Mouse (Mus musculus): ENCODE measurements around the gene Eif4a2. TPM values are rescaled to one million over a fixed set of nuclear protein-coding genes. Genes with fewer than 3 reads are reported as not detected.

The Eif4a2 gene
- polyA plus RNA-seq, 1 experiment from 2014 or later: 270 TPM

DNA sequence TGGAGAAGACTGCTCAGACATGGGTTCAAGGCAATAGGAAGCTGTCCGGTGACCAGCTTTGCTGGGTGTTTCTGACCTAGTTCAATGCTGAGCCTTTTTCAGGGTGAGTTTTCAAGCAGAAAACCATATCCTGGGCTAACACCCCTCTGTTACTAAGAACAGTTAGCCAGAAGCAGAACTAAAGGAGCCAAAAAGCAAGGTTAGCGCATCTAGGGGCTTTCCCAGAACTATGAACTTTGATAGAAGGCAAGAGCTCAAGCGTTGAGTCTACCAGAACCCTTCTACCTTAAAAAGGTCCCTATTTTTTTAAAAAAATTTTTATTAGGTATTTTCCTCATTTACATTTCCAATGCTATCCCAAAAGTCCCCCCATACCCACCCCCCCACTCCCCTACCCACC is 33.7 kb downstream of the Eif4a2 start:
- H3K4me2 ChIP-seq (replicated peaks; ENCODE audit: low read depth, low read length): no peak overlapping the region
- no peaks in the 10 kb centered on the region for H3K36me3 ChIP-seq (ENCODE audit: control insufficient read depth, insufficient read depth, low read length)
- H3K4me3 ChIP-seq (ENCODE audit: low read depth, low read length): no peak overlapping the region
- H3K9me3 ChIP-seq (ENCODE audit: control insufficient read depth, low read depth, low read length): no peaks in the 10 kb centered on the region
- 94% methylated on average over 3 of the region's 3 CpGs for WGBS
- H3K27me3 ChIP-seq (ENCODE audit: control insufficient read depth, insufficient read depth, low read length): no peaks in the 10 kb centered on the region
- no peak for ATAC-seq (ENCODE audit: insufficient number of reproducible peaks, insufficient read depth, low FRiP score, low read depth)
- H3K27ac ChIP-seq (ENCODE audit: low read length): no peak overlapping the region
- no peaks in the 10 kb centered on the region for H3K4me1 ChIP-seq (ENCODE audit: control insufficient read depth, insufficient read depth, low read length)
- no peak overlapping the region for H3K9ac ChIP-seq (replicated peaks; ENCODE audit: low read depth, low read length)

DNA sequence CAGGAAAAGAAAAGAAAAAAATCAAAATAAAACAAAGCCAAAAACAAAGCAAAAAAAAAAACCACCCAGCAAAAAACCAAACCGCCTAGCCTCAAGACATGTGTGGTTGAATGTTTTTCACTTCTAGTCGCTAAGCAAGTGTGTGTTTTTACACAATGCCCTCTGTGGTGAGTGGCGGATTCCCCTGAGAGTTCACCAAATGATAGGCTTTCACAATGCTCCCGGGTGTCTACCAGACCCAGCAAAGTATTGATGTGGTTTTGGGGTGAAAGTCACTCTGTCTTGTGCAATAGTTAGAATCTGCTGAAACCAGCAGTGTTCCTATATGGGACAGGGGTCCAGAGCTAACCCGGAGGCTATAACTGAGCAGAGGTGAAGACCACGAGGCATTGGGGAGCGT is 37.1 kb downstream of the Eif4a2 start:
- H3K9me3 ChIP-seq (ENCODE audit: control insufficient read depth, low read depth, low read length): no peaks in the 10 kb centered on the region
- H3K27ac ChIP-seq (ENCODE audit: low read length): no peak overlapping the region
- H3K9ac ChIP-seq (replicated peaks; ENCODE audit: low read depth, low read length): no peak overlapping the region
- ATAC-seq (ENCODE audit: insufficient number of reproducible peaks, insufficient read depth, low FRiP score, low read depth): no peak
- no peaks in the 10 kb centered on the region for H3K4me1 ChIP-seq (ENCODE audit: control insufficient read depth, insufficient read depth, low read length)
- H3K4me3 ChIP-seq (ENCODE audit: low read depth, low read length): no peak overlapping the region
- H3K36me3 ChIP-seq (ENCODE audit: control insufficient read depth, insufficient read depth, low read length): no peaks in the 10 kb centered on the region
- H3K27me3 ChIP-seq (ENCODE audit: control insufficient read depth, insufficient read depth, low read length): no peaks in the 10 kb centered on the region
- 85% methylated on average over 7 of the region's 7 CpGs for WGBS
- no peak overlapping the region for H3K4me2 ChIP-seq (replicated peaks; ENCODE audit: low read depth, low read length)

DNA sequence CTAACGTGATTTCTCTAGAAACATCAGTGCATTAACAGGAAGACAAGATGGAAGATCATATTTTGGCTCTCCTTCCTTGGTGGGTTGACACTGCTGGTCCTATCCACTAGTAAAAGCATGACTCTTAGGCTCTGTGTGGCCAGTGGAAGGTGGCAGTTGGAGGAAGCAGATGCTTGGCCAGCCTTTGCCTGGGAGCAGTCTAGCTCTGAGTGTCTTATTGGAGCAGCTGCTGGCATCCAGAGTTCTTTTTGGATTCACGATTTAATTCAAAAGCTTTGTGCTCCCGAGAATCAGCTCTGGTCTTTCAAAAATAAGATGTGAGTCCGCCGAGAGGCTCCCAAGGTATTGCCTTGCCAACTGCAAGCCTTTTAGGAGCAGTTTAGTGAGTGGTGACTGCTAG is 38.0 kb downstream of the Eif4a2 start:
- Histone ChIP-seq H3K4me1 (ENCODE audit: control insufficient read depth, insufficient read depth, low read length) (no peaks in the 10 kb centered on the region), H3K4me2 (replicated peaks; ENCODE audit: low read depth, low read length) (no peak overlapping the region), H3K4me3 (ENCODE audit: low read depth, low read length) (no peak overlapping the region), H3K9me3 (ENCODE audit: control insufficient read depth, low read depth, low read length) (no peaks in the 10 kb centered on the region), H3K9ac (replicated peaks; ENCODE audit: low read depth, low read length) (no peak overlapping the region), H3K27me3 (ENCODE audit: control insufficient read depth, insufficient read depth, low read length) (no peaks in the 10 kb centered on the region), H3K27ac (ENCODE audit: low read length) (no peak overlapping the region), H3K36me3 (ENCODE audit: control insufficient read depth, insufficient read depth, low read length) (no peaks in the 10 kb centered on the region)
- ATAC-seq (ENCODE audit: insufficient number of reproducible peaks, insufficient read depth, low FRiP score, low read depth): no peak
- WGBS: 78% methylated on average over 5 of the region's 5 CpGs

DNA sequence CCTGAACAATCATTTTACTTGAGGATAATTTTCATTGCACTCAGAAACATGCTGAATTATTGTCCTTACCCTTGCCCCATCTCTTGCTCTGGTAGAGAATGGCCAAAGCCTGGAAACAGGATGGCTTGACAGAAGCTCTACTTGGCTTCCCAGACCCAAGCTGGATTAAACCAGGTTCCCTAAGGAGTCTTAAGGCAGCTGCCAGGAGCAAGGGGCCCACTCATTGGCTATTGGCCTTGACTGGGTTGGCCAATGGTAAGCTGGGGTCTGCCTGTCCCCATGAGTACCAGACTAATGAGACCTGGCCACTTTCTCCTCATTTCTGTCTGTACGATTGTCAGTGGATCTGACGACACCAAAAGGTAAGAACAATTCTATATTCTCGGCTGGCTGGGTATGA is 39.0 kb downstream of the Eif4a2 start, which contains the start of gene Adipoq:
Adipoq (plus strand) TSS at position 257 of the 400 bp plus-strand sequence.
- Histone ChIP-seq H3K4me3 (ENCODE audit: low read depth, low read length) (no peak within 1 kb of the TSS), H3K9ac (replicated peaks; ENCODE audit: low read depth, low read length) (no peak within 1 kb of the TSS), H3K27me3 (ENCODE audit: control insufficient read depth, insufficient read depth, low read length) (no peaks in the 10 kb centered on the region), H3K4me2 (replicated peaks; ENCODE audit: low read depth, low read length) (no peak within 1 kb of the TSS), H3K9me3 (ENCODE audit: control insufficient read depth, low read depth, low read length) (no peaks in the 10 kb centered on the region), H3K36me3 (ENCODE audit: control insufficient read depth, insufficient read depth, low read length) (no peaks in the 10 kb centered on the region), H3K4me1 (ENCODE audit: control insufficient read depth, insufficient read depth, low read length) (no peaks in the 10 kb centered on the region), H3K27ac (ENCODE audit: low read length) (no peak within 1 kb of the TSS)
- 88% methylated on average over 3 of the region's 3 CpGs for WGBS
- ATAC-seq (ENCODE audit: insufficient number of reproducible peaks, insufficient read depth, low FRiP score, low read depth): no peak

DNA sequence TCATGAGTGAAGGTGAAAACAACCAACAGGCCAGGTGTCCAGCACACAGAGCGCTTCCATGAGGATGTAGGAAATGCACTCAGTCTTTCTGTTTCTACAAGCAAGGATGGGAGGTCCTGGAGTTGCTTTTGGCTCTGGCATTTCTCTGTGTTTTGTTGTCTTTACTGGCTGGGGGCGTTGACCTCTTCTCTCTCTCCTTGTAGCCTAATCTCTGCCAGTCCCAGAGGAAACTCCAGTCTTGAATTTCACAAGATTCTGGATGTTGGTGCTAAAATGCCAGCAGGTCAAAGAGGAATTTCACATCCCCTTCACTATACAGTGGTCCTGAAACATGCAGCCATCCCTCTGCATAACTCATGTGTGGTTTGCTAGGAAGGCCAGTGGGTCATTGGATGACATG is 41.7 kb downstream of the Eif4a2 start:
- H3K36me3 ChIP-seq (ENCODE audit: control insufficient read depth, insufficient read depth, low read length): no peaks in the 10 kb centered on the region
- no peak overlapping the region for H3K4me2 ChIP-seq (replicated peaks; ENCODE audit: low read depth, low read length)
- H3K27me3 ChIP-seq (ENCODE audit: control insufficient read depth, insufficient read depth, low read length): no peaks in the 10 kb centered on the region
- no peaks in the 10 kb centered on the region for H3K9me3 ChIP-seq (ENCODE audit: control insufficient read depth, low read depth, low read length)
- H3K9ac ChIP-seq (replicated peaks; ENCODE audit: low read depth, low read length): no peak overlapping the region
- no peak overlapping the region for H3K4me3 ChIP-seq (ENCODE audit: low read depth, low read length)
- H3K27ac ChIP-seq (ENCODE audit: low read length): no peak overlapping the region
- no peak for ATAC-seq (ENCODE audit: insufficient number of reproducible peaks, insufficient read depth, low FRiP score, low read depth)
- WGBS: 69% methylated on average over 2 of the region's 2 CpGs
- no peaks in the 10 kb centered on the region for H3K4me1 ChIP-seq (ENCODE audit: control insufficient read depth, insufficient read depth, low read length)

DNA sequence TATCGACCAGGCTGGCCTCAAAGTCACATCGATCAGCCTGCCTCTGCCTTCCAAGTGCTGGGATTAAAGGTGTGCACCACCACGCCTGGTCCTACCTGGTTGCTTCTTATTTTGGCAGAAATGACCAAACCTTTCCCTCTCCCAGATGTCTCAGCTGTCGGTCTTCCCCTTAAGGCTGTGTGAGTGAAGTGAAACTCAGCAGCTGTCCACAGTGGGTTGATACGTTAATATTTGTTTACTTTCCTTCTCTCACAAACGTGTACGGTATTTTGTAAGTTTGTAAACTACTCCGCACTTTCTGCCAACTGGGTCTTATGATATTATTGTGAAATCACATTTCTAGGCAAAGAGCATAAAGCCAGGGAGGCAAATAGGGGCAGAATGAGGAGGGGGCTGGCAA is 42.2 kb downstream of the Eif4a2 start:
- WGBS: 65% methylated on average over 8 of the region's 8 CpGs
- no peak overlapping the region for H3K27ac ChIP-seq (ENCODE audit: low read length)
- ATAC-seq (ENCODE audit: insufficient number of reproducible peaks, insufficient read depth, low FRiP score, low read depth): no peak
- no peak overlapping the region for H3K4me3 ChIP-seq (ENCODE audit: low read depth, low read length)
- no peaks in the 10 kb centered on the region for H3K36me3 ChIP-seq (ENCODE audit: control insufficient read depth, insufficient read depth, low read length)
- no peak overlapping the region for H3K4me2 ChIP-seq (replicated peaks; ENCODE audit: low read depth, low read length)
- H3K9ac ChIP-seq (replicated peaks; ENCODE audit: low read depth, low read length): no peak overlapping the region
- no peaks in the 10 kb centered on the region for H3K27me3 ChIP-seq (ENCODE audit: control insufficient read depth, insufficient read depth, low read length)
- no peaks in the 10 kb centered on the region for H3K4me1 ChIP-seq (ENCODE audit: control insufficient read depth, insufficient read depth, low read length)
- H3K9me3 ChIP-seq (ENCODE audit: control insufficient read depth, low read depth, low read length): no peaks in the 10 kb centered on the region

DNA sequence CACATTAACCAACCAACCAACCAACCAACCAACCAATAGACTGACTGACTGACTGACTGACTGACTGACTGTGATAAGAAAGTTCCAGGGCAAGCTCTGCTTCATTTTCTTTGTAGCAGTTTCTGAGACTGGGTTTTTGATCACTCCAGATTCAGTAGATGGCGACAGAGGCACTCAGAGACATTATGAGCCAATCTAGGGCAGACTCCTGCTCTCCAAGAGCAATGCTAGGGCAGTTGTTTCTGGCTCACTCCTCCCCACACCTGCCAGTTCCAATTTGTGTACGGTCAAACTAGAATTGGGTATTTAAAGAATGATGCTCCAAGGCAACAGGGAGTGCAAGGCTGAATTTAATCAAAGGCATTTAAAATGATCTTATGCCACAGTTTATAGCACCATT is 44.2 kb downstream of the Eif4a2 start:
- Histone ChIP-seq H3K27ac (ENCODE audit: low read length) (no peak overlapping the region), H3K36me3 (ENCODE audit: control insufficient read depth, insufficient read depth, low read length) (no peaks in the 10 kb centered on the region), H3K4me2 (replicated peaks; ENCODE audit: low read depth, low read length) (no peak overlapping the region), H3K4me1 (ENCODE audit: control insufficient read depth, insufficient read depth, low read length) (no peaks in the 10 kb centered on the region), H3K4me3 (ENCODE audit: low read depth, low read length) (no peak overlapping the region), H3K9me3 (ENCODE audit: control insufficient read depth, low read depth, low read length) (no peaks in the 10 kb centered on the region), H3K9ac (replicated peaks; ENCODE audit: low read depth, low read length) (no peak overlapping the region), H3K27me3 (ENCODE audit: control insufficient read depth, insufficient read depth, low read length) (no peaks in the 10 kb centered on the region)
- no peak for ATAC-seq (ENCODE audit: insufficient number of reproducible peaks, insufficient read depth, low FRiP score, low read depth)
- 19% methylated on average over 2 of the region's 2 CpGs for WGBS

DNA sequence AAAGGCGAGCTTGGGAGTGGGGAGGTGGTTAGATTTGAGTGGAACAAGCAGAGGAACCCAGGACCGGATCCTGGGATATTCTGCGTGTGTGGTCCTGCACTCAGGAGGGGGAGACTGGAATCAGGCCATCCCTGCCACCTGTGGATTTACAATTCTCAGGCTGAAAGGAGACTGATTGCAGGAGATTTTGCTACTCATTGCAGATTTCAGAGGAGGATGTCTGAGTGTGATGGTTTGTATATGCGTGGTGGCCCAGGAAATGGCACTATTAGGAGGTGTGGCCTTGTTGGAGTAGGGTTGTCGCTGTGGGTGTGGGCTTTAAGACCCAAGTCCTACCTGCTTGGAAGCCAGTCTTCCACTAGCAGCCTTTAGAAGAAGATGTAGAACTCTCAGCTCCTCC is 47.0 kb downstream of the Eif4a2 start:
- no peak overlapping the region for H3K9ac ChIP-seq (replicated peaks; ENCODE audit: low read depth, low read length)
- no peaks in the 10 kb centered on the region for H3K9me3 ChIP-seq (ENCODE audit: control insufficient read depth, low read depth, low read length)
- no peaks in the 10 kb centered on the region for H3K27me3 ChIP-seq (ENCODE audit: control insufficient read depth, insufficient read depth, low read length)
- WGBS: 66% methylated on average over 5 of the region's 5 CpGs
- no peak overlapping the region for H3K4me3 ChIP-seq (ENCODE audit: low read depth, low read length)
- no peak for ATAC-seq (ENCODE audit: insufficient number of reproducible peaks, insufficient read depth, low FRiP score, low read depth)
- H3K4me1 ChIP-seq (ENCODE audit: control insufficient read depth, insufficient read depth, low read length): no peaks in the 10 kb centered on the region
- no peak overlapping the region for H3K27ac ChIP-seq (ENCODE audit: low read length)
- H3K36me3 ChIP-seq (ENCODE audit: control insufficient read depth, insufficient read depth, low read length): no peaks in the 10 kb centered on the region
- no peak overlapping the region for H3K4me2 ChIP-seq (replicated peaks; ENCODE audit: low read depth, low read length)

DNA sequence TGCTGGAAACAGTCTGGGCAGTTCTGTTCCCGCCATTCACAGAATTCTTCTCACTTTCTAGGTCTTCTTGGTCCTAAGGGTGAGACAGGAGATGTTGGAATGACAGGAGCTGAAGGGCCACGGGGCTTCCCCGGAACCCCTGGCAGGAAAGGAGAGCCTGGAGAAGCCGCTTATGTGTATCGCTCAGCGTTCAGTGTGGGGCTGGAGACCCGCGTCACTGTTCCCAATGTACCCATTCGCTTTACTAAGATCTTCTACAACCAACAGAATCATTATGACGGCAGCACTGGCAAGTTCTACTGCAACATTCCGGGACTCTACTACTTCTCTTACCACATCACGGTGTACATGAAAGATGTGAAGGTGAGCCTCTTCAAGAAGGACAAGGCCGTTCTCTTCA is 49.8 kb downstream of the Eif4a2 start:
- H3K36me3 ChIP-seq (ENCODE audit: control insufficient read depth, insufficient read depth, low read length): no peaks in the 10 kb centered on the region
- 92% methylated on average over 13 of the region's 13 CpGs for whole genome bisulfite sequencing
- H3K9me3 ChIP-seq (ENCODE audit: control insufficient read depth, low read depth, low read length): no peaks in the 10 kb centered on the region
- ATAC-seq (ENCODE audit: insufficient number of reproducible peaks, insufficient read depth, low FRiP score, low read depth): no peak
- H3K4me1 ChIP-seq (ENCODE audit: control insufficient read depth, insufficient read depth, low read length): no peaks in the 10 kb centered on the region
- H3K27me3 ChIP-seq (ENCODE audit: control insufficient read depth, insufficient read depth, low read length): no peaks in the 10 kb centered on the region
- no peak overlapping the region for H3K4me3 ChIP-seq (ENCODE audit: low read depth, low read length)
- no peak overlapping the region for H3K9ac ChIP-seq (replicated peaks; ENCODE audit: low read depth, low read length)
- no peak overlapping the region for H3K4me2 ChIP-seq (replicated peaks; ENCODE audit: low read depth, low read length)
- H3K27ac ChIP-seq (ENCODE audit: low read length): no peak overlapping the region

Measured in stomach, embryonic 14.5 days (tissue).